Mouse (Mus musculus): ENCODE data around the gene Rgs7bp. TPM values are rescaled to one million over a fixed set of nuclear protein-coding genes. Genes with fewer than 3 reads are reported as not detected.

Gene Rgs7bp
- polyA plus RNA-seq, 1 experiment from 2014 or later: 5.0 TPM

DNA sequence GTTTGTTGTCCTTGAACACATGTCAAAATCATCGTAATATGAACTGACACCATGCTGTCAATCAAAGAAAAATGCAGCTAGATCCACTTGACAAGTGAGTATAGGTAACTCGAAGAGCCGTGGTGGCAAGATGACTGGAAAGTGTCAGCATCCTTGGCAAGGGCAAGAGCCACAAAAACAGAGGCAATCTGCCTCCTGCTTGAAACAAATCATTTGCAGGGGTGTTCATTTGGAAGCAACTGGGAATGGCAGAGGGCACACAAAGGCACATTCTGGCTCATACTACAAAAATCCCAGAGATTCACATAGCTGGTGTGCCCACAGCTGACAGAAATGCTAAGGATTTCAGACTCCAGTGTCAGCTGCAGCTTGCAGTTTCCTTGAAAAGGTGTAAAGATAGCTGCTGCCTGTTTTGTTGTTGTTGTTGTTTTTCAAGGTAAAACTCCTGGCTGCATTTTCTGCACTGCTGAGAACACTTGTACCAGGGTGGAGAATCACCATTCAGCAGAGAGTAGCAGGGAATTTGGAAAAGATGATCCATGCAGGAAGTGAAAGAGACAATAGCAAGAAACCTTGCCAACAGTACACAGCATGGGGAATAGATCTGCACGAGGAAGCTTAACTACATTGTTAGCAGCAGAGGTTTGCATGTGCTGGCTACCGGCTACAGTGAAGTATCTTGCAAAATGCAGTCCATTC lies 52.4 kb downstream of the Rgs7bp start:
- Histone ChIP-seq H3K4me2 (no peak overlapping the region), H3K4me1 (no peaks in the 10 kb centered on the region), H3K27me3 (no peaks in the 10 kb centered on the region), H3K9me3 (no peaks in the 10 kb centered on the region), H3K4me3 (no peak overlapping the region), H3K27ac (no peak overlapping the region), H3K9ac (no peak overlapping the region), H3K36me3 (no peaks in the 10 kb centered on the region)
- no peak for ATAC-seq (ENCODE audit: insufficient number of reproducible peaks, low FRiP score, low TSS enrichment, low read depth)
- 68% methylated on average over 5 of the region's 5 CpGs for WGBS

GRCm38 (mm10) chr13:105001714-105002113 lies 53.0 kb downstream of the Rgs7bp start:
- 63% methylated on average over 2 of the region's 2 CpGs for WGBS
- Histone ChIP-seq H3K4me2 (no peak overlapping the region), H3K9ac (no peak overlapping the region), H3K9me3 (no peaks in the 10 kb centered on the region), H3K4me3 (no peak overlapping the region), H3K27me3 (no peaks in the 10 kb centered on the region), H3K27ac (no peak overlapping the region), H3K4me1 (no peaks in the 10 kb centered on the region), H3K36me3 (no peaks in the 10 kb centered on the region)
- no peak for ATAC-seq (ENCODE audit: insufficient number of reproducible peaks, low FRiP score, low TSS enrichment, low read depth)

DNA sequence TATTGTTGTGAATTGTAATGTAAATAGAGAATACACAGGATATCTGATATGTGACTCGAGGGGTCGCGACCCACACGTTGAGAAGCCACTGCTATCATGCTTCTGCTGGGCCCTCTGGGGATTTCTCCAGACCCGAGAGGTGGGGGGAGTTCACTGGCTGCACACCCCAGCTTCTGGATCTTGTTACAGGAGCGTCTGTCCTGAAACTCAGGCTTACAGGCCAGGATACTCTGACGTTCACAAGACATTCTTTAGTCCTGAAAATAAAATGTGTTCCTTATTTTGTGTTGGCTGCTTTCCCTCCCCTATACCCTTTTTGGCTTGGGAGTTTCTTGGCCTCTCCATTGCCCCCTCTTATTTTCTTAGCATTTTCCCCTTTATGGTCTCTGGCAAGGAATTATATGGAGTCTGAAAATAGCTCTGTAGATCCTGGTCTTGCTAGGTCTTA lies 65.9 kb downstream of the Rgs7bp start:
- H3K9me3 ChIP-seq: no peaks in the 10 kb centered on the region
- H3K36me3 ChIP-seq: no peaks in the 10 kb centered on the region
- peaks cover 12% of the 10 kb centered on the region; the same call in 1 of the 2 replicates for H3K4me1 ChIP-seq
- no peaks in the 10 kb centered on the region for H3K27me3 ChIP-seq
- peak overlapping the region; percentile 83 for H3K27ac ChIP-seq
- peak; percentile 87 for ATAC-seq (ENCODE audit: insufficient number of reproducible peaks, low FRiP score, low TSS enrichment, low read depth)
- H3K4me2 ChIP-seq: peak overlapping the region; percentile 34
- 32% methylated on average over 7 of the region's 7 CpGs for WGBS
- no peak overlapping the region for H3K9ac ChIP-seq
- H3K4me3 ChIP-seq: no peak overlapping the region

GRCm38 (mm10) chr13:104988009-104988540 lies 66.7 kb downstream of the Rgs7bp start:
- Histone ChIP-seq H3K4me1 (peaks cover 12% of the 10 kb centered on the region; the same call in 1 of the 2 replicates), H3K4me3 (no peak overlapping the region), H3K27ac (peak overlapping the region; percentile 50), H3K4me2 (peak overlapping the region; percentile 34), H3K36me3 (no peaks in the 10 kb centered on the region), H3K27me3 (no peaks in the 10 kb centered on the region), H3K9me3 (no peaks in the 10 kb centered on the region), H3K9ac (no peak overlapping the region)
- ATAC-seq (ENCODE audit: insufficient number of reproducible peaks, low FRiP score, low TSS enrichment, low read depth): 0 out of 2 replicates have a peak, but pooled peaks have one; percentile 44
- WGBS: 34% methylated on average over 13 of the region's 13 CpGs

DNA sequence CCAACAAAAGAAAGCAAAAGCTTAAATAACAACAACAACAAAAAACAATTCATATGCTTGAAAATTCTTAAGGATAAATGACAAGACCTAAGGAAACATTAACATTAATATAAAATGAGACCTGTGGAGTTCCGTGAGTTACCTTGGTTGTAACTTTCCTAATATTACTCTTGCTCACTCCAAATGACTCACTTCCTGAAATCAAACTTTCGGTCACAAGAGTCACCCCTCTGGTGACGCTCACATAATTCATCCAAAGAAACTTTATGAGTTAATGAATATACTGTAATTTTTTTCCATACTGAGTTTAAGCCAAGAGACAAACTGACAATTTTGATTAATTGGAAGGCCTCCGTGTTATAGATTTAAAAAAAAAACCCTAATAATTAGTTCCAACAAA lies 69.0 kb downstream of the Rgs7bp start:
- H3K36me3 ChIP-seq: 0 out of 2 replicates have a peak, but pooled peaks cover 3% of the 10 kb centered on the region
- H3K4me1 ChIP-seq: peaks cover 12% of the 10 kb centered on the region; the same call in 1 of the 2 replicates
- H3K9me3 ChIP-seq: no peaks in the 10 kb centered on the region
- no peak overlapping the region for H3K9ac ChIP-seq
- WGBS: 57% methylated on average over 4 of the region's 4 CpGs
- H3K4me2 ChIP-seq: no peak overlapping the region
- H3K27ac ChIP-seq: no peak overlapping the region
- no peak for ATAC-seq (ENCODE audit: insufficient number of reproducible peaks, low FRiP score, low TSS enrichment, low read depth)
- H3K27me3 ChIP-seq: no peaks in the 10 kb centered on the region
- no peak overlapping the region for H3K4me3 ChIP-seq

DNA sequence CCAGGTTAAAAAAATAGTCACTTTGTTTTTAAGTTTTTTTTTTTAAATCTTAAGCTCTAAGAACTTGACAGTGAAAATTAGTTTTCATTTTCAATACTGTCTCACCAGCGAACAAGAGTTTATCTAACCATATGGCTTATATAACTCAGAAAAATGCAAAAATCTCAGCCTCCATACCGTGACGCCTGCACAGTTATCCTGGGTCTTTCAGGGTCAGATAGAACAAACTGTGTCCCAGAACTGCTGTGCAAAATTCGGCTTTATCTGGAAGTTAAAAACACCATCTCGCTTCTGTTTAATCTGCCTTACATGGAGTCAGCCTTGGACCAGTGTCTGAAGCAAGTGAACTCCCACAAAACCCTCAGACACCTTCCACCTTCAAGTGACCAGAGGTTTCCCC lies 70.7 kb downstream of the Rgs7bp start:
- Histone ChIP-seq H3K4me3 (no peak overlapping the region), H3K27me3 (no peaks in the 10 kb centered on the region), H3K27ac (no peak overlapping the region), H3K9ac (no peak overlapping the region), H3K4me2 (no peak overlapping the region), H3K9me3 (no peaks in the 10 kb centered on the region), H3K4me1 (peaks cover 9% of the 10 kb centered on the region; the same call in 1 of the 2 replicates), H3K36me3 (0 out of 2 replicates have a peak, but pooled peaks cover 3% of the 10 kb centered on the region)
- no peak for ATAC-seq (ENCODE audit: insufficient number of reproducible peaks, low FRiP score, low TSS enrichment, low read depth)
- WGBS: 61% methylated on average over 5 of the region's 5 CpGs

- Histone ChIP-seq H3K27ac (no peak overlapping the region), H3K9me3 (no peaks in the 10 kb centered on the region), H3K36me3 (0 out of 2 replicates have a peak, but pooled peaks cover 3% of the 10 kb centered on the region), H3K27me3 (no peaks in the 10 kb centered on the region), H3K4me2 (no peak overlapping the region), H3K4me1 (peaks cover under 1% of the 10 kb centered on the region; the same call in 1 of the 2 replicates), H3K9ac (no peak overlapping the region), H3K4me3 (no peak overlapping the region)
- ATAC-seq (ENCODE audit: insufficient number of reproducible peaks, low FRiP score, low TSS enrichment, low read depth): no peak
- 80% methylated on average over 10 of the region's 10 CpGs for WGBS
Measured at GRCm38 (mm10) chr13:104982781-104983353, 71.9 kb downstream of the Rgs7bp start.

DNA sequence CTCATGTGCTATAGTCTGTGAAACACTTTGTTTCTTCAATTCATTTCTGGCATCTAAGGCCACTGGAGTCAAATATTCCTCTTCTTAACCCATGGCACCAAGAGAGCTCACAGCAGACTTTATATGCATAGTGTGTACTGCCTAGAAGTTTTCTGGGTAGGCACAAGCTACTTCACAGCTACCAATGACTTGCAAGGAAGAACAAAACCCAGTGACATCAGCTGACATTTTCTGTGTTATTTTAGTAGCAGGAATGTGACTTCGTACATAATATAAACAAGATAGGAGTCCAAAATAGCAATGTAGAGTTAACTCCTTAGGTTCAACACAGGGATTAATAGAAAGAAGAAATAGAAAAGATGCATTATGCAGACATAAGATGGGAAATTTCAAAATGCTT lies 76.6 kb downstream of the Rgs7bp start:
- no peak overlapping the region for H3K9ac ChIP-seq
- H3K9me3 ChIP-seq: no peaks in the 10 kb centered on the region
- H3K27ac ChIP-seq: no peak overlapping the region
- no peak overlapping the region for H3K4me3 ChIP-seq
- 0 out of 2 replicates have a peak, but pooled peaks cover 3% of the 10 kb centered on the region for H3K36me3 ChIP-seq
- no peak for ATAC-seq (ENCODE audit: insufficient number of reproducible peaks, low FRiP score, low TSS enrichment, low read depth)
- WGBS: 64% methylated on average over 1 of the region's 1 CpGs
- no peak overlapping the region for H3K4me2 ChIP-seq
- no peaks in the 10 kb centered on the region for H3K27me3 ChIP-seq
- no peaks in the 10 kb centered on the region for H3K4me1 ChIP-seq

DNA sequence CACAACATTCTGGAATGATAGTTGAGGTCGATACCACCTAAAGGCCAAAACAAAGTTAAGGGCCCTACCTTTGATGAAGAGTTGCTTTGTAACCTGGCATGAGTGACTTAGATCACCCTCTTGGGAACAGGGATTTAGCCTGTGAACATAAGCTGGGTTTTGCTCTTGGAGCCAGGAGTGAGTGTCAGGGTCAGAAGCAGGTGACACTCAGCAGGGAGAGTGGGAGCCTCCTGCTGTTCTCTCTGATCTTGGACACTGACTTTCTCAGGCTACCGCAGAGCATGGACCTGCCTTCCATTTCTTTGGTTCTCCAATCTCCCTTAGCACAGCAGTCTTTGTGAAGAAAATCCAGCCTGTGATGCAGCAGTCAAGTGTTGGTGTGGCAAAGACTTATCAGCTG lies 87.2 kb downstream of the Rgs7bp start:
- H3K9ac ChIP-seq: no peak overlapping the region
- no peaks in the 10 kb centered on the region for H3K4me1 ChIP-seq
- no peaks in the 10 kb centered on the region for H3K27me3 ChIP-seq
- H3K9me3 ChIP-seq: no peaks in the 10 kb centered on the region
- ATAC-seq (ENCODE audit: insufficient number of reproducible peaks, low FRiP score, low TSS enrichment, low read depth): no peak
- no peak overlapping the region for H3K4me2 ChIP-seq
- WGBS: 66% methylated on average over 2 of the region's 2 CpGs
- H3K27ac ChIP-seq: no peak overlapping the region
- no peaks in the 10 kb centered on the region for H3K36me3 ChIP-seq
- no peak overlapping the region for H3K4me3 ChIP-seq

DNA sequence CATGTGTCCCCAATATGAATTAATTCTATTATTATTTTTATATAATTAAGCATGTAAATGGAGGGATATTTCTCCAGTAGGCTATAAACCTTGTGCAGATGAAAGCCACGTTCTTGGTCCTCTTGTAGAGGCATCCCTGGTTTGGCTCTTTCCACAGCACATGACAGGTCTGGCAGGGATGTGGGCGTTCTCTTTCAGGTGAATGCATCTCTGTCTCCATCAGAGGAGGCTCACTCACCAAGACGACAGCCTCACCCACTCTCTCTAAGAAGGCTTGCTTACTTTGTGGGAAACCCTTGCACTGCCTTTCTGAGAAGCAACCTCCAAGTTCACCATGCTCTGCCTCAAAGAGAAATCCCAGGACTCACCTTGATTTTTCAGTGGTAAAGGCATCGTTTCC lies 91.0 kb downstream of the Rgs7bp start:
- Histone ChIP-seq H3K9ac (no peak overlapping the region), H3K36me3 (no peaks in the 10 kb centered on the region), H3K9me3 (no peaks in the 10 kb centered on the region), H3K4me1 (0 out of 2 replicates have a peak, but pooled peaks cover 4% of the 10 kb centered on the region), H3K27ac (no peak overlapping the region), H3K4me3 (no peak overlapping the region), H3K27me3 (no peaks in the 10 kb centered on the region), H3K4me2 (no peak overlapping the region)
- WGBS: 64% methylated on average over 4 of the region's 4 CpGs
- no peak for ATAC-seq (ENCODE audit: insufficient number of reproducible peaks, low FRiP score, low TSS enrichment, low read depth)

DNA sequence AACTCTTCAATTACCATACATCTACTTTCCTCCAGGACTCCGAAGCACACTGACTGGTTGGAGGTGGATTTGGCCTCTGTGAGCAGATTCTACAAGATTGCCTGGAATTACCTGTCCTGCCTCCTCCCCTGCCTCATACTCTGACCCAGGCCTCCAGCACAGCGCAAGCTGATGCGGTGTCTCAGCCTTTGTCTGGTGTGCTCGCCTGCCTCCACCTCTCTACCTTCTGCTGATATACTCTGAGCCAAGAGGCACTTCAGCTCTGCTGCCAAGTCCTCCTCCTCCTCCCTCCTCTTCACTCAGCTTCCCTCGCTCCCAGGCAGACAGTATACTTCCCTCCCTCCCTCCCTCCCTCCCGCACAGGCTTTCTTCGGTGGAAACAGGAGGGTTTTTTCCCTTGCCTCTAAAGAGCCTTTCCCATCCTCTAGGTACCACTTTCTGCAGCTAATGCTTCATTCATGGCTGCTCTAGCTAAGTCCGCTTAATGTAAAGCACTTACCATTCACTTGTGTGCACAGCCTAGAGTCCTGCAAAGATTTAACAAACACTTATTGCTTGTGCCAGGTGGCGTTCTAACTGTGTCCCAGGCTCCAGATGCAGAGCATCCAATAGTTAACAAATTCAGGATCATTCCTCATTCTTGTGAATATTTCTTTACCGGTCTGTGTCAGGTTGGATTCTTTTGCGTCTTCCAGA lies 91.9 kb downstream of the Rgs7bp start:
- WGBS: 50% methylated on average over 11 of the region's 11 CpGs
- H3K4me3 ChIP-seq: no peak overlapping the region
- 0 out of 2 replicates have a peak, but pooled peaks cover 4% of the 10 kb centered on the region for H3K4me1 ChIP-seq
- H3K9ac ChIP-seq: no peak overlapping the region
- H3K27me3 ChIP-seq: no peaks in the 10 kb centered on the region
- H3K36me3 ChIP-seq: no peaks in the 10 kb centered on the region
- H3K9me3 ChIP-seq: no peaks in the 10 kb centered on the region
- no peak for ATAC-seq (ENCODE audit: insufficient number of reproducible peaks, low FRiP score, low TSS enrichment, low read depth)
- no peak overlapping the region for H3K27ac ChIP-seq
- H3K4me2 ChIP-seq: no peak overlapping the region

GRCm38 (mm10) chr13:104962166-104962565 lies 92.6 kb downstream of the Rgs7bp start:
- no peak for ATAC-seq (ENCODE audit: insufficient number of reproducible peaks, low FRiP score, low TSS enrichment, low read depth)
- Histone ChIP-seq H3K4me2 (no peak overlapping the region), H3K36me3 (no peaks in the 10 kb centered on the region), H3K4me3 (no peak overlapping the region), H3K9ac (no peak overlapping the region), H3K27me3 (no peaks in the 10 kb centered on the region), H3K27ac (no peak overlapping the region), H3K9me3 (no peaks in the 10 kb centered on the region), H3K4me1 (0 out of 2 replicates have a peak, but pooled peaks cover 4% of the 10 kb centered on the region)
- 83% methylated on average over 7 of the region's 7 CpGs for WGBS
